Mouse (Mus musculus) kidney, adult 2 months (tissue): Measurements from ENCODE around the gene Efna3. TPM values are rescaled to one million over a fixed set of nuclear protein-coding genes. Genes with fewer than 3 reads are reported as not detected.

ENCODE experiments used
- DNase-seq: peaks from one replicate; pipeline ENCODE4 v3.0.0; 2021
- H3K27ac ChIP-seq: fragments of 200-500 bp; 2 replicates; pipeline ENCODE4 v1.5.1; 2012; ENCODE audit warnings: low read depth, low read length, control low read depth, inconsistent platforms; ENCODE audit not compliant: insufficient read depth
- H3K27me3 ChIP-seq: fragments of 200-500 bp; replicated peaks from 2 replicates; pipeline ENCODE4 v1.6.1; 2012; ENCODE audit warnings: mild to moderate bottlenecking, moderate library complexity, low read length, inconsistent platforms; ENCODE audit not compliant: control insufficient read depth, insufficient read depth
- H3K36me3 ChIP-seq: fragments of 200-500 bp; 2 replicates; pipeline ENCODE4 v1.6.1; 2012; ENCODE audit warnings: mild to moderate bottlenecking, moderate library complexity, low read length, inconsistent platforms; ENCODE audit not compliant: control insufficient read depth, insufficient read depth
- H3K4me1 ChIP-seq: fragments of 200-500 bp; 2 replicates; pipeline ENCODE4 v1.6.1; 2011; ENCODE audit warnings: low read length; ENCODE audit not compliant: control insufficient read depth, insufficient read depth
- H3K4me3 ChIP-seq: fragments of 200-500 bp; 2 replicates; pipeline ENCODE4 v1.5.1; 2011; ENCODE audit warnings: mild to moderate bottlenecking, low read depth, low read length, control low read depth; ENCODE audit not compliant: insufficient read depth
- CTCF ChIP-seq: fragments of 200-500 bp; conservative IDR thresholded peaks from 2 replicates; pipeline ENCODE4 v1.5.1; 2011; ENCODE audit warnings: low read depth, mild to moderate bottlenecking, control low read depth, low read length, moderate library complexity, mixed read lengths; ENCODE audit not compliant: insufficient read depth, insufficient read length
- POLR2A ChIP-seq: fragments of 200-500 bp; IDR thresholded peaks from one replicate; pipeline ENCODE4 v1.6.1; 2011; ENCODE audit warnings: low read depth, low read length, control low read depth
- WGBS: fragments of 180-500 bp; shearing (Covaris S2); methylation state at CpG from one replicate; pipeline ENCODE4 v1.1.7; 2018; 5-methylcytosine and 5-hydroxymethylcytosine counted together
- polyA plus RNA-seq: library from polyadenylated mRNA; depleted of rRNA; stranded (reverse); fragments of >200 nt; gene quantifications from 2 replicates; pipeline ENCODE4 v1.2.3, GENCODE M21; 2012

The Efna3 gene
- polyA plus RNA-seq, 1 experiment = 2.4 TPM

- H3K4me1 ChIP-seq = peaks cover 2% of the 10 kb centered on the region; the same call in 1 of the 2 replicates
- H3K36me3 ChIP-seq = no peaks in the 10 kb centered on the region
- H3K27me3 ChIP-seq = no peaks in the 10 kb centered on the region
- TF ChIP-seq POLR2A (no peak), CTCF (no peak)
- DNase-seq = peak; percentile 80
- peak overlapping the region; percentile 53 for H3K27ac ChIP-seq
- WGBS = 2% methylated on average over 38 of the region's 38 CpGs
- peak overlapping the region; percentile 62 for H3K4me3 ChIP-seq
Measured at GRCm38 (mm10) chr3:89348911-89349868, 26.4 kb upstream of the Efna3 start.

GRCm38 (mm10) chr3:89347916-89348315 is 25.2 kb upstream of the Efna3 start:
- no peaks in the 10 kb centered on the region for H3K36me3 ChIP-seq
- peaks cover 2% of the 10 kb centered on the region; the same call in 1 of the 2 replicates for H3K4me1 ChIP-seq
- peak; percentile 64 for DNase-seq
- peak overlapping the region; percentile 45 for H3K27ac ChIP-seq
- 78% methylated on average over 1 of the region's 1 CpGs for WGBS
- no peaks in the 10 kb centered on the region for H3K27me3 ChIP-seq
- peak overlapping the region; percentile 10; the same call in 1 of the 2 replicates for H3K4me3 ChIP-seq
- no peak for TF ChIP-seq POLR2A
- TF ChIP-seq CTCF = no peak

GRCm38 (mm10) chr3:89346815-89347540 is 24.2 kb upstream of the Efna3 start:
- Histone ChIP-seq H3K27ac (no peak overlapping the region), H3K27me3 (no peaks in the 10 kb centered on the region), H3K4me3 (no peak overlapping the region), H3K4me1 (peaks cover 2% of the 10 kb centered on the region; the same call in 1 of the 2 replicates), H3K36me3 (no peaks in the 10 kb centered on the region)
- WGBS = 77% methylated on average over 10 of the region's 10 CpGs
- DNase-seq = no peak
- TF ChIP-seq POLR2A (no peak), CTCF (no peak)

- Histone ChIP-seq H3K4me1 (no peaks in the 10 kb centered on the region), H3K4me3 (no peak overlapping the region), H3K27ac (no peak overlapping the region), H3K27me3 (no peaks in the 10 kb centered on the region), H3K36me3 (no peaks in the 10 kb centered on the region)
- WGBS = 65% methylated on average over 7 of the region's 7 CpGs
- TF ChIP-seq POLR2A = no peak
- peak; percentile 66 for DNase-seq
Measured at GRCm38 (mm10) chr3:89343279-89343678, 20.5 kb upstream of the Efna3 start.

- TF ChIP-seq POLR2A (no peak), CTCF (no peak)
- H3K27ac ChIP-seq = no peak overlapping the region
- DNase-seq = no peak
- WGBS = 55% methylated on average over 4 of the region's 4 CpGs
- no peaks in the 10 kb centered on the region for H3K27me3 ChIP-seq
- H3K4me3 ChIP-seq = no peak overlapping the region
- no peaks in the 10 kb centered on the region for H3K4me1 ChIP-seq
- no peaks in the 10 kb centered on the region for H3K36me3 ChIP-seq
Measured at GRCm38 (mm10) chr3:89341794-89342193, 19.0 kb upstream of the Efna3 start.

GRCm38 (mm10) chr3:89340465-89340864 is 17.7 kb upstream of the Efna3 start:
- no peak overlapping the region for H3K27ac ChIP-seq
- peak; percentile 72 for DNase-seq
- H3K27me3 ChIP-seq = no peaks in the 10 kb centered on the region
- WGBS = 13% methylated on average over 11 of the region's 11 CpGs
- TF ChIP-seq CTCF (peak; percentile 97), POLR2A (no peak)
- no peaks in the 10 kb centered on the region for H3K4me1 ChIP-seq
- no peaks in the 10 kb centered on the region for H3K36me3 ChIP-seq
- no peak overlapping the region for H3K4me3 ChIP-seq

GRCm38 (mm10) chr3:89339416-89339815 is 16.7 kb upstream of the Efna3 start:
- Histone ChIP-seq H3K27me3 (no peaks in the 10 kb centered on the region), H3K4me1 (no peaks in the 10 kb centered on the region), H3K4me3 (no peak overlapping the region), H3K36me3 (no peaks in the 10 kb centered on the region), H3K27ac (no peak overlapping the region)
- DNase-seq = peak; percentile 75
- TF ChIP-seq CTCF (peak; percentile 88), POLR2A (no peak)
- 29% methylated on average over 8 of the region's 8 CpGs for WGBS
